Mouse (Mus musculus) brain, embryonic 18.5 days (tissue): ENCODE measurements around the gene Bcar1.

Source experiments
- DNase-seq: peaks from one replicate; pipeline ENCODE4 v3.0.0-alpha.2; 2012; ENCODE audit warnings: low read depth, low spot score

Gene Bcar1

GRCm38 (mm10) chr8:111739604-111740003 lies 4.0 kb downstream of the Bcar1 start:
- DNase-seq, result no peak

- no peak for DNase-seq
Observed at GRCm38 (mm10) chr8:111738867-111739266, 4.7 kb downstream of the Bcar1 start.

- no peak for DNase-seq
Observed at GRCm38 (mm10) chr8:111736321-111736720, 7.3 kb downstream of the Bcar1 start.

- no peak for DNase-seq
Observed at GRCm38 (mm10) chr8:111735791-111736190, 7.8 kb downstream of the Bcar1 start.

- DNase-seq, result no peak
Observed at GRCm38 (mm10) chr8:111735335-111735761, 8.3 kb downstream of the Bcar1 start.

GRCm38 (mm10) chr8:111734244-111734960 lies 9.2 kb downstream of the Bcar1 start:
- no peak for DNase-seq

GRCm38 (mm10) chr8:111733581-111734243 lies 9.9 kb downstream of the Bcar1 start:
- DNase-seq, result no peak

GRCm38 (mm10) chr8:111732406-111733085 lies 11.1 kb downstream of the Bcar1 start:
- no peak for DNase-seq

- DNase-seq, result peak; percentile 75
Observed at GRCm38 (mm10) chr8:111732004-111732403, 11.6 kb downstream of the Bcar1 start.

GRCm38 (mm10) chr8:111731231-111731977 lies 12.2 kb downstream of the Bcar1 start:
- no peak for DNase-seq

- no peak for DNase-seq
Observed at GRCm38 (mm10) chr8:111729233-111730170, 14.1 kb downstream of the Bcar1 start.

- no peak for DNase-seq
Observed at GRCm38 (mm10) chr8:111728481-111728880, 15.1 kb downstream of the Bcar1 start.

- DNase-seq, result no peak
Observed at GRCm38 (mm10) chr8:111727553-111727952, 16.1 kb downstream of the Bcar1 start.

GRCm38 (mm10) chr8:111726102-111726900 lies 17.3 kb downstream of the Bcar1 start:
- DNase-seq, result no peak

GRCm38 (mm10) chr8:111725341-111725740 lies 18.3 kb downstream of the Bcar1 start:
- DNase-seq, result no peak

GRCm38 (mm10) chr8:111720115-111720544 lies 23.5 kb downstream of the Bcar1 start:
- DNase-seq, result no peak

- DNase-seq, result no peak
Observed at GRCm38 (mm10) chr8:111718937-111719336, 24.7 kb downstream of the Bcar1 start.

GRCm38 (mm10) chr8:111717866-111718265 lies 25.7 kb downstream of the Bcar1 start:
- DNase-seq, result no peak

GRCm38 (mm10) chr8:111717488-111717792 lies 26.2 kb downstream of the Bcar1 start:
- DNase-seq, result no peak
